Mouse (Mus musculus) midbrain, embryonic 14.5 days (tissue): ENCODE results near the gene Rpl38. TPM values are rescaled to one million over a fixed set of nuclear protein-coding genes. Genes with fewer than 3 reads are reported as not detected.

ENCODE experiments used
- ATAC-seq: fragments of 200-750 bp; cut with Nextera tagmentation; 2 replicates; pipeline ENCODE4 v1.8.0; 2017; ENCODE audit warnings: moderate number of reproducible peaks, moderate library complexity; ENCODE audit not compliant: low FRiP score, low TSS enrichment
- DNase-seq: peaks from one replicate; pipeline ENCODE4 v3.0.0-alpha.2; 2015
- H3K27ac ChIP-seq: fragments of 300-500 bp; sonication (generic); replicated peaks from 2 replicates; pipeline ENCODE4 v1.5.1; 2014; ENCODE audit warnings: mild to moderate bottlenecking, low read depth, low read length, moderate library complexity
- H3K27me3 ChIP-seq: fragments of 300-500 bp; sonication (generic); 2 replicates; pipeline ENCODE4 v1.6.1; 2014; ENCODE audit warnings: low read length, control low read depth, mixed read lengths; ENCODE audit not compliant: control insufficient read depth, insufficient read depth
- H3K36me3 ChIP-seq: fragments of 300-500 bp; sonication (generic); 2 replicates; pipeline ENCODE4 v1.6.1; 2014; ENCODE audit warnings: low read length, control low read depth; ENCODE audit not compliant: control insufficient read depth, insufficient read depth
- H3K4me1 ChIP-seq: fragments of 300-500 bp; sonication (generic); 2 replicates; pipeline ENCODE4 v1.6.1; 2014; ENCODE audit warnings: mild to moderate bottlenecking, antibody characterized with exemption, low read length, control low read depth; ENCODE audit not compliant: control insufficient read depth, insufficient read depth
- H3K4me2 ChIP-seq: fragments of 300-500 bp; sonication (generic); 2 replicates; pipeline ENCODE4 v1.6.1; 2014; ENCODE audit warnings: mild to moderate bottlenecking, low read length, moderate library complexity
- H3K4me3 ChIP-seq: fragments of 300-500 bp; sonication (generic); replicated peaks from 2 replicates; pipeline ENCODE4 v1.5.1; 2014; ENCODE audit warnings: low read depth, low read length
- H3K9ac ChIP-seq: fragments of 300-500 bp; sonication (generic); replicated peaks from 2 replicates; pipeline ENCODE4 v1.6.1; 2014; ENCODE audit warnings: mild to moderate bottlenecking, low read length, moderate library complexity
- H3K9me3 ChIP-seq: fragments of 300-500 bp; sonication (generic); 2 replicates; pipeline ENCODE4 v1.6.1; 2016; ENCODE audit warnings: low read length, control low read depth, mixed read lengths; ENCODE audit not compliant: control insufficient read depth
- WGBS: fragments of 180-500 bp; shearing (Covaris S2); extraction: QIAGEN DNeasy Blood & Tissue Kit; methylation state at CpG from one replicate; pipeline ENCODE4 v1.1.7; 2014; 5-methylcytosine and 5-hydroxymethylcytosine counted together
- polyA plus RNA-seq: library from polyadenylated mRNA; unstranded; fragments of >200 nt; fragmentation: Nextera tagmentation; extraction: Ambion mirVana; gene quantifications from 2 replicates; pipeline ENCODE4 v1.2.1, GENCODE M21; 2014

Gene Rpl38
- polyA plus RNA-seq, 1 experiment from 2014 or later = 707 TPM

GRCm38 (mm10) chr11:114711861-114712260, 43.5 kb downstream of the Rpl38 start:
- no peaks in the 10 kb centered on the region for H3K4me1 ChIP-seq
- DNase-seq (no peak), ATAC-seq (no peak)
- WGBS = 81% methylated on average over 12 of the region's 12 CpGs
- H3K36me3 ChIP-seq = no peaks in the 10 kb centered on the region
- no peaks in the 10 kb centered on the region for H3K9me3 ChIP-seq
- H3K27ac ChIP-seq = no peak overlapping the region
- H3K4me3 ChIP-seq = no peak overlapping the region
- no peak overlapping the region for H3K9ac ChIP-seq
- H3K4me2 ChIP-seq = no peak overlapping the region
- no peaks in the 10 kb centered on the region for H3K27me3 ChIP-seq

GRCm38 (mm10) chr11:114714526-114714925, 46.2 kb downstream of the Rpl38 start:
- Histone ChIP-seq H3K4me2 (no peak overlapping the region), H3K9ac (no peak overlapping the region), H3K9me3 (no peaks in the 10 kb centered on the region), H3K4me3 (no peak overlapping the region), H3K4me1 (no peaks in the 10 kb centered on the region), H3K36me3 (no peaks in the 10 kb centered on the region), H3K27ac (no peak overlapping the region), H3K27me3 (no peaks in the 10 kb centered on the region)
- DNase-seq (no peak), ATAC-seq (no peak)
- 85% methylated on average over 6 of the region's 6 CpGs for WGBS

- H3K36me3 ChIP-seq = no peaks in the 10 kb centered on the region
- no peak overlapping the region for H3K27ac ChIP-seq
- no peaks in the 10 kb centered on the region for H3K27me3 ChIP-seq
- no peak overlapping the region for H3K4me2 ChIP-seq
- no peak overlapping the region for H3K9ac ChIP-seq
- no peak overlapping the region for H3K4me3 ChIP-seq
- H3K4me1 ChIP-seq = no peaks in the 10 kb centered on the region
- 79% methylated on average over 7 of the region's 7 CpGs for WGBS
- H3K9me3 ChIP-seq = no peaks in the 10 kb centered on the region
- no peak for DNase-seq
- ATAC-seq = no peak
Measured at GRCm38 (mm10) chr11:114715531-114715930, 47.2 kb downstream of the Rpl38 start.

GRCm38 (mm10) chr11:114720535-114720934, 52.2 kb downstream of the Rpl38 start:
- no peaks in the 10 kb centered on the region for H3K9me3 ChIP-seq
- H3K4me2 ChIP-seq = no peak overlapping the region
- 87% methylated on average over 10 of the region's 10 CpGs for WGBS
- no peak overlapping the region for H3K4me3 ChIP-seq
- no peaks in the 10 kb centered on the region for H3K36me3 ChIP-seq
- H3K9ac ChIP-seq = no peak overlapping the region
- no peaks in the 10 kb centered on the region for H3K27me3 ChIP-seq
- DNase-seq (no peak), ATAC-seq (no peak)
- no peak overlapping the region for H3K27ac ChIP-seq
- no peaks in the 10 kb centered on the region for H3K4me1 ChIP-seq

Other genes starting within 250 kb of the Rpl38 start
- 25.2 and 31.0 TPM in 2 replicates for gene Ttyh2, start 6.9 kb downstream of the Rpl38 start, polyA plus RNA-seq
- 1.7 and 1.9 TPM in 2 replicates for gene Dnaic2, start 58.9 kb downstream of the Rpl38 start, polyA plus RNA-seq
- 0.88 and 0.96 TPM in 2 replicates for gene Kif19a, start 96.9 kb downstream of the Rpl38 start, polyA plus RNA-seq
- gene Btbd17, start 127.4 kb downstream of the Rpl38 start, polyA plus RNA-seq = 18.6 and 21.6 TPM in 2 replicates
- gene Gpr142, start 130.4 kb downstream of the Rpl38 start, polyA plus RNA-seq = not detected in 2 replicates
- 2.1 and 7.0 TPM in 2 replicates for gene Gprc5c, start 182.6 kb downstream of the Rpl38 start, polyA plus RNA-seq
- gene Cd300a, start 221.5 kb downstream of the Rpl38 start, polyA plus RNA-seq = 0.72 and 1.7 TPM in 2 replicates